Mouse (Mus musculus) brain, embryonic 14.5 days (tissue): ENCODE results near the gene Atg10.

ENCODE experiments used
- CTCF ChIP-seq: fragments of 200-500 bp; IDR thresholded peaks from 2 replicates; pipeline ENCODE4 v1.5.1; 2012; ENCODE audit warnings: inconsistent platforms, mild to moderate bottlenecking, moderate library complexity, borderline replicate concordance; ENCODE audit not compliant: insufficient read depth, insufficient read length; ENCODE audit errors: extremely low read depth
- POLR2A ChIP-seq: fragments of 200-500 bp; IDR thresholded peaks from 2 replicates; pipeline ENCODE4 v1.6.1; 2012; ENCODE audit warnings: mild to moderate bottlenecking, inconsistent platforms, borderline replicate concordance; ENCODE audit not compliant: poor library complexity, insufficient read depth, insufficient read length, severe bottlenecking; ENCODE audit errors: extremely low read depth

- TF ChIP-seq CTCF, result no peak
- no peak for TF ChIP-seq POLR2A
Observed at GRCm38 (mm10) chr13:90913675-90914192, 310.0 kb downstream of the Atg10 start.
